Mouse (Mus musculus): Measurements from ENCODE around the gene Grm1.
"Not testable (repeated sequence)": the region's sequence is repeated elsewhere in the genome, so short reads cannot be mapped to it uniquely, and the experiment has no call there.

Grm1 gene

GRCm38 (mm10) chr10:11081611-11082398 lies at the start of gene Grm1:
Grm1 (minus strand) TSS chr10:11082356.
- no peak for DNase-seq (ENCODE audit: low read depth, low spot score)

DNA sequence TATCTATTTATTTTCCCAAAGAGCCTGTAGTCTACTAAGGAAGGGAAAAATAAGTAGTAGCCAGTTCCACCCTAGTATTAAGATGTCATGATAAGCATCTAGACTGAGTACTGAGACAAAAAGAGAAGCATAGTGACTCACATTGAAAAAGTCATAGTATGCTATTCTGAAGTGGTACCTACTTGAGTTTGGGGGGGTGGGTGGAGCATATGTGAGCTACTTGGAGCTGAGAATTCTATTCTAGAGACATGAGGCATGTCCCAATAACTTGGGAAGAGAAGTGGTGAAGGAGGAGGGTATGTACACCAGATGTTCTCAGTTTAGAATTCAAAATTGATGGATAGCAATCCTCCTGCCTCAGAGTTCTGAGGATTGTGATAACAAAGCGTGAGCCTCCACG lies 39.6 kb upstream of the Grm1 start:
- DNase-seq (ENCODE audit: low read depth, low spot score) = peak; percentile 26

- no peak for DNase-seq (ENCODE audit: low read depth, low spot score)
Observed at GRCm38 (mm10) chr10:11098475-11099044, 16.4 kb upstream of the Grm1 start.

DNA sequence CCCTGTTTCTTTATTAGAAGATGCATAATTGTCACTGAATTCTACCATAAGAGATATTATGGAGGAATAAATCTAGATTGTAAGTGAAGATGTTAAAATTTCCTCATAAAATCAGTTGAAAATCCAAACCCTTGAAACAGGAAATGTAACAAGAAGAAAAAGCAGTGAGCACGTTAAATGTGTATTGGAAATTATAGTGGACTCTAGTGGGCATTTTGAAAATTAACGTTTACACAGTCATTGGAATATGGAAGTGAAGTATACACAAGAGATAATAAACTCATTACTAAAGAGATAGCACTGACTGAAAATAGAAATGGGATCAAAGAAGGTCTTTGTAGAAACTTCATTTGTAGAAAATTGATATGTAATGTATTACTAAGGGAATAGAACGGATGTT lies 4.2 kb upstream of the Grm1 start:
- DNase-seq (ENCODE audit: low read depth, low spot score) = no peak

GRCm38 (mm10) chr10:11080725-11081610 lies 1.2 kb downstream of the Grm1 start:
- DNase-seq (ENCODE audit: low read depth, low spot score) = no peak

DNA sequence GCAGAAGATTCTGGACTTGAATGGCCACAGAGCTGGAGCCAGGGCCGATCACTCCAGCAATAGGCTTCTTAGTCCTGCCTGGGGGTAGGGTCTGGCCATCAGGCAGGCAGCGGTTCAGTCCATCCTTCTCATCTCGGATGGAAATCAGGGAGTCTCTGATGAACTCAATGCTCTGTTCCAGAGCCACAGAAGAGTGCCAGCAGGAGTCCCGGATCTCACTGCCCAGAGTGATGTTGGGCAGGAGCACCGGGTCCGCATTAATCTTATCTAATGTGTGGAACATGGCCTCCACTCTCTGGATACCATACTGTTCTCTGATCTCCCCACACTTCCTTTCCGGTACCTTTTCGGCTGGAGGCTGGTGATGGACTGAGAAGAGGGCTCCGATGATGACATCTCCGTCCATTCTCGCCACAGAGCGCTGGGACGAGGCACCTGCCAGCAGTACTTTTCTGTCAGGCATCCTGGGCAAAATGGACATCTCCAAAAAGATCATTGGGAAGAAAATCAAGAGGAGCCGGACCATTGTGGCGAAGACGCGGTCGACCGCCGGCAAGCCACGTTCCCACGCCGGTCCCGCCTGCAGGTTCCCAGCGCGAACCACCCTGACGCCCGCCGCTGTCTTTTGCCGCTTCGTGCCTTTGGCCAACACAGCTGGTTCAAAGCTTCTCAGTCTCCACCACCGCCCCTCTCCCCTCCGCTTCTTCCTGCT lies 2.0 kb downstream of the Grm1 start:
- DNase-seq (ENCODE audit: low read depth, low spot score) = no peak

DNA sequence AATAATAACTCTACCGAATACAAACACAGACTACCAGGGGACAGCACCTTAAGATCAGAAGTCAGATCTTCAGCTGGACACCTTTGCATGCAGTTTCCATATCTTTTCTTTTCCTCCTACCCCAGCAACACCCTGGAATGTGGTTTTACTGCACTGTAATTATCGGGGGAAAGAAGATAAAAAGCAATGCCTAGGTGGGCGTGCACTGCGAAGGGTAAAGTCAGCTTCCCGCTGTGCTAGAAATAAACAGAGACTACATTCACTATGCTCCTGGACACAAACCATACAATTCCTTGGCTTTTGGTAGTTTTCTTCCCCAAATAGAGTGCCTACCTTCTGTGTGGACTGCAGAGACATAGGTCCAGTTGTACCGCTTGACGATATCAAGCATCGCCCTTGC lies 2.6 kb downstream of the Grm1 start:
- DNase-seq (ENCODE audit: low read depth, low spot score) = no peak

GRCm38 (mm10) chr10:11065136-11065535 lies 17.0 kb downstream of the Grm1 start:
- no peak for DNase-seq (ENCODE audit: low read depth, low spot score)

DNA sequence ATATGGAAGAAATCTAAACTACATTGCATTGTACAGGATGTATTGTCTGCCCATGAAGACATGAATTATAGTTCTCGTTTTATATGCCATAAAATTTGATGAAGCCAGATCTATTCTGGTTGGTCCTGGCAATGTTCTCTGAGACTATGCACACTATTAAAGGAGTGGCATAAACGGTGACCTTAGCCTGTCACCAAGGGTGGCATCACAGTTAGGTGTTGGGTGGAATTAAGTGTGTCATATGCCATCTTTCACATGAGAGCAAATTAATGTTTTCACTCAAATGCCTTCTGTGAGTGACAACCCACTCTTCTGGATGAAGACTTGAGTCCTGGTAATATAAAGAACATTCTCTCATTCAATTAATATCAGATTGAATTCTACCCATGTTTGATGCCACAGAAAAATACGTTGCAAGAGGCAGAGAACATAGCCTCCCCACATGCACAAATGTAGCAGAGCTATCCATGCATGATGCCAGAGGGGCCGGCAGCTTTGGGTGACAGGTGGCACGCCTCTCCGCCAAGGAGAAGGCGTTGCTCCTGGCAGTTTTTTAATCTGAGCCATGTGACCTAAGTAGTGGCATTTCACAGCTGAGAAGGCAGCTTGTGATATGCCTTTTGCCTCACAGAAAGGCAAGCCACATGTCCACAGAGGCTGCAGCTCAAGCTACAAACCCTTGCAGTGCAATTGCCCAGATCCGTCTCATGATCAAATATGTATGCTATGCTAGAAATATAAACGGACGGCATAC lies 20.7 kb downstream of the Grm1 start:
- DNase-seq (ENCODE audit: low read depth, low spot score) = peak; percentile 71

DNA sequence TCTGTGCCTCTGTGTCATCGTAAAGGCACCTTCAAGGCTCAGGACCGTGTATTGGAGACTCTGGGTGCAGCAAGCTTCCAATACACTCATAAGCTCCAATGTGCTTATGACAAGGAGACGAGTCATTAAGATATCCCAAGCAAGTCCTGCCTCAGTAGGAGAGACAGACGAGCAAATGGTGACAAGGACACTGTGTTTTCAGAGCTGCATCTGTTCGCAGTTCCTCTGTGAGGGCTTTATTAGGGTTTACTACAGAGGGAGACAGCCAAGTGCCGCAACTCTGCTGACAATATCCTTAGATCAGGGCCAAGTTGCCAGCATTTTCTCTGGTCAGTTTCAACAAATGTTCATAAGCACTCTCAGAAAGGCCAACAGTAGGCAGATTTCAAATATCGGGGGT lies 32.8 kb downstream of the Grm1 start:
- DNase-seq (ENCODE audit: low read depth, low spot score) = peak; percentile 22

GRCm38 (mm10) chr10:11045421-11045820 lies 36.7 kb downstream of the Grm1 start:
- DNase-seq (ENCODE audit: low read depth, low spot score) = not testable (repeated sequence)

GRCm38 (mm10) chr10:11044455-11045106 lies 37.6 kb downstream of the Grm1 start:
- DNase-seq (ENCODE audit: low read depth, low spot score) = no peak

DNA sequence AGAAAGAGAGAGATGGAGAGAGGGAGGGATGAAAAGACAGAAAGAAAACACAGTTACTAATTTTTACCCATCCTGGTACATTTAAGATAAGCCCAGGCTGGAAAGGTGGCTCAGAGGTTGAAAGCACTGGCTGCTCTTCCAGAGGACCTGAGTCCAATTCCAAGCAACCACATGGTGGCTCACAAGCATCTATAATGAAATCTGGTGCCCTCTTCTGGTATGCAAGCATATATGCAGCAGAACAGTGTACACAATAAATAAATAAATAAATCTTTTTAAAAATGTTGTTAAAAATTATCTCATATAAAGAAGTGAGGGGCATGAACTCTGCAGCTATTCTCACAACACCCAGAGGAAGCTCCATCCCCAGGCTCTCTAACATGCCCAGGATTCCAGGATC lies 42.8 kb downstream of the Grm1 start:
- no peak for DNase-seq (ENCODE audit: low read depth, low spot score)

DNA sequence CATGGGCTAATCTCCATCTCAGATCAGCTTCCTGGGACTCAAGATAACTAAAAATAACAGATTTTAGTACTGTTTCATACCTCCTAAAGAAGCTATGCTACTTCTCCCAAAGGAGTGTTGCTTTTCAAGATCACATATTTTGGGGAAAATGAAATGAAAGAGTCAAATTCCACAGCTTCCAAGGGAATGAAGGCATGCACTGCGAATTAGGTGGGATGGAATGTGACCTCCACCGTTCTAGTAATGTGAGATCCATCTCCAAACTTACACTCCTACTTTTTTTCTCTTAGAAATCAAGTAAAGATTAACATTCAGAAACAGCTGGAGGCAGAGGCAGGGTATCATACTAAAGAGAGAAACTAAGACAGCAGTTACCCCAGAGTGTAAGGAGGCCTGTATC lies 49.9 kb downstream of the Grm1 start:
- DNase-seq (ENCODE audit: low read depth, low spot score) = no peak

DNA sequence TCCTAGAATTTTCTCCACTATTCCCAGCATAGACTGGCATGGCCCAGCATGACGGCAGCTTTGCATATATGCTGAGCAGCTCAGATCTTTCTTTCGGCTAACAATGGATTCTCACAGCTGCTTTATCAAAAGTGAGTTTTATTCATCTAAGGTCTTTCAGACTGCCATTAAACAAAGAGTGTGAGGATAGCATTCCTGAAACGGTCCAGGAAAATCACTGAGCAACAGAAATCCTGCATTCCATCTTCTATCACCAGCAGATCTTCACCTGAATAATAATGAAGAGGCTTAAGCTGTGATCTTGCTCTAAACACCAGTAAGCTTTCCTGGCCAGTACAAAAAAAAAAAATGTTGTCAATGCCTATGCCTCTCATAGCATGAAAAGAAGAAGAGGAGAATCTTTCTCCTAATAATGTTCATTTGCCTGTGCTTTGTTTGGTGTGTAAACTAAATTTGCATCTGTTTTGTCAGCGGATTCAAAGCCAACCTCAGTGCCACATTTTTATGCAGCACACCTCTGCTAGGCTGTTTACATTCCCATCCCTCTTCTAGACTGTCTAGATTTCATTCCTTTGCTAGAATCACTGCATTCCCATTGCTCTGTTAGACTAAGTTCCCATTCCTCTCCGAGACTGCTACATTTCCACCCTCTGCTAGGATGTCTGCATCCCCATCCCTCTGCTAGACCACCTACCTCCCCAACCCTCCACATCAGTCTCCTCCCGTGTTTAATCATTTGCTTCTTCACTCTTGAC lies 56.2 kb downstream of the Grm1 start:
- DNase-seq (ENCODE audit: low read depth, low spot score) = no peak

DNA sequence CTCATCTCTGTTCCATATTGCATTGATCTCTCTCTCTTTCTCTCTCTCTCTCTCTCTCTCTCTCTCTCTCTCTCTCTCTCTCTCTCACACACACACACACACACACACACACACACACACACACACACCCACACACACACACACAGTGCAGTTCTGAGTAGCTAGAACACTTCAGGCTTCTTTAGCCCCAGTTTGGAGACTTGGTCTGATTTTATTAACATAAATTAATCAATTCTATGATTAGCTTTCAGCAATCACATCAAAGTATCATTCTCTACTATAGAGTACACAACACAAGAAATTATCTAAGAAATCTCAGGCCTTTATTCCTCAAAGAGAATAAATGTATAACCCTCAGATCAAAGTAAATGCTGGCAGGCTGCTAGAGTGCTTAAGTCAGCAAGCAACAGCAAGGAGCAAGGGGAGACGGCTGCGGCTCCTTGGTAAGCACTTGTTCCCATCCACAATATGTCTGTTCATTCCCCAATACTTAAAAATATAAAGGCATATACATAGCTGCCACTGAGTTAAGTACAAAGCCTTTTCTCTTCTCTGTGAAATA lies 63.1 kb downstream of the Grm1 start:
- DNase-seq (ENCODE audit: low read depth, low spot score) = no peak

- no peak for DNase-seq (ENCODE audit: low read depth, low spot score)
Observed at GRCm38 (mm10) chr10:11013653-11014052, 68.5 kb downstream of the Grm1 start.

DNA sequence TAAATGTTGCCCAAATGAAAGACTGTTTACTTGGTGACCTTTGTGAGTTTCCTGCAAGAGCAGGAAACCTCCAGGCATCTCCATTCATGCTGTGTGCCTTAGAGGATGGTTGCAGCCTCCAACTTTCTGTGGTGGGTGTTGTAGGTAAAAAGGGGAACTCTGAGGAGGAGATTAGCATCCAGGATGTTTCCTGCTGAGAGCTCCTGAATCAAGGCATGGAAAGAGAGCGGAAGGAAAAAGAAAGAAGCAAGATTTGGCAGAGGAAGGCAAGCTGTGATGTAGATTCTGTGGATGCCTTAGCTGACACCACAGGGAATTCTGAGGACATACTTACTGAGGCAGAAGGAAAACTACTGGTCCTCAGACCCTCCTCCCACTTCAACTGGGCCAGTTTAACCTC lies 85.4 kb downstream of the Grm1 start:
- no peak for DNase-seq (ENCODE audit: low read depth, low spot score)

DNA sequence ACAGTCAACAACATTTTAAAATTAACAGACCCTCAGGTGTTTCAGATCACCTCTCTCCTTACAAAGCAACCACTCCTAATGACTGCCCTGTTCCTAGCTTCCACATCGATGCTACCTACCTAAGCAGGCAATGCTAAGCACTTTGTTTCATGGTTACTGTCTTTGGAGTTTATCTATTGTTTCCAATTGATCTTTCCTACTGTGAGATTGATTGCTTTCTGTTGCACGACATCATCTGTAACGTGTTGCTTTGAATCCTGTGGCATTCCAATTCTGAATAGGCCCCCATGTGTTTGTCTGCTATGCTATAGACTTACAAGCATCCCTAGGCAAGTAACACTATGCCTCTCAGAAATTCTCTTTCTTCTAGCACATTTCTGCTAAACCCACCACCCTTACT lies 90.4 kb downstream of the Grm1 start:
- no peak for DNase-seq (ENCODE audit: low read depth, low spot score)

DNA sequence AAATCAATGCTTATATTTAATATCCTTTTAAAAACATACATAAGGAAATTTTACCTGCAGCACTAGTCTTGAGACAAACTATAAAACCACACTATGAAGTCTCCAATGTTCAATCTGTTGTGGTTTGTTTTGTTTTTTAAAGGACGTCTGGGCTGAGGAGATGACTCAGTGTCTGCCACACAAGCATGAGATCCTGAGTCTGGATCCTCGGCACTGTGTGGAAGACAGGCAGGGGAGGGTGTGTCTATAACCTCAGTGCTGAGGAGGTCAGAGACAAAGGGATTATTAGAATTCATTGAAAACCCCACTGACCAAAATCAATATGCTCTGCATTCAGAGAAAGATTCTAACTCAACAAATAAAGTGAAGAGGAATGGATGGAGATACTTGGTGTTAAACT lies 110.8 kb downstream of the Grm1 start:
- no peak for DNase-seq (ENCODE audit: low read depth, low spot score)

Data from telencephalon, adult 2 months (tissue).